Mouse (Mus musculus) brown adipose tissue, adult 24 weeks (tissue): Measurements from ENCODE around the gene Zpr1. TPM values are rescaled to one million over a fixed set of nuclear protein-coding genes. Genes with fewer than 3 reads are reported as not detected.

Experiments used
- H3K27ac ChIP-seq: fragments of 200-500 bp; replicated peaks from 2 replicates; pipeline ENCODE4 v1.5.1; 2012; ENCODE audit warnings: low read depth, mild to moderate bottlenecking, low read length
- H3K4me1 ChIP-seq: fragments of 200-500 bp; 2 replicates; pipeline ENCODE4 v1.6.1; 2012; ENCODE audit warnings: low read length, mixed read lengths; ENCODE audit not compliant: control insufficient read depth, insufficient read depth, insufficient read length
- H3K4me3 ChIP-seq: fragments of 200-500 bp; 2 replicates; pipeline ENCODE4 v1.5.1; 2012; ENCODE audit warnings: low read depth, mild to moderate bottlenecking, low read length, moderate library complexity; ENCODE audit not compliant: insufficient read depth
- polyA plus RNA-seq: library from polyadenylated mRNA; stranded (reverse); fragments of >200 nt; gene quantifications from 2 replicates; pipeline ENCODE4 v1.2.4, GENCODE M21; 2012; ENCODE audit not compliant: missing spikeins, insufficient read depth, insufficient read length

The Zpr1 gene
- polyA plus RNA-seq, 1 experiment, result 17.0 TPM

GRCm38 (mm10) chr9:46243122-46243521 lies 29.7 kb upstream of the Zpr1 start:
- H3K4me1 ChIP-seq, result no peaks in the 10 kb centered on the region

GRCm38 (mm10) chr9:46243584-46243983 lies 29.3 kb upstream of the Zpr1 start:
- H3K4me1 ChIP-seq, result no peaks in the 10 kb centered on the region
- H3K4me3 ChIP-seq, result no peak overlapping the region
- no peak overlapping the region for H3K27ac ChIP-seq

More at GRCm38 (mm10) chr9:46243122-46243521, 29.7 kb upstream of the Zpr1 start:
- Histone ChIP-seq H3K4me3 (no peak overlapping the region), H3K27ac (no peak overlapping the region)

- no peaks in the 10 kb centered on the region for H3K4me1 ChIP-seq
- H3K27ac ChIP-seq, result no peak overlapping the region
- H3K4me3 ChIP-seq, result no peak overlapping the region
Measured at GRCm38 (mm10) chr9:46246752-46247324, 26.0 kb upstream of the Zpr1 start.

GRCm38 (mm10) chr9:46256177-46256576 lies 16.7 kb upstream of the Zpr1 start:
- H3K27ac ChIP-seq, result no peak overlapping the region

GRCm38 (mm10) chr9:46256658-46257385 lies 16.0 kb upstream of the Zpr1 start:
- Histone ChIP-seq H3K27ac (no peak overlapping the region), H3K4me3 (no peak overlapping the region), H3K4me1 (no peaks in the 10 kb centered on the region)

More at GRCm38 (mm10) chr9:46256177-46256576, 16.7 kb upstream of the Zpr1 start:
- no peaks in the 10 kb centered on the region for H3K4me1 ChIP-seq
- no peak overlapping the region for H3K4me3 ChIP-seq

- H3K4me3 ChIP-seq, result no peak overlapping the region
- peak overlapping the region; percentile 17; the same call in 1 of the 2 replicates for H3K27ac ChIP-seq
Measured at GRCm38 (mm10) chr9:46257546-46257945, 15.3 kb upstream of the Zpr1 start.

GRCm38 (mm10) chr9:46259111-46259510 lies 13.8 kb upstream of the Zpr1 start:
- Histone ChIP-seq H3K27ac (no peak overlapping the region), H3K4me3 (no peak overlapping the region), H3K4me1 (no peaks in the 10 kb centered on the region)

More at GRCm38 (mm10) chr9:46257546-46257945, 15.3 kb upstream of the Zpr1 start:
- H3K4me1 ChIP-seq, result no peaks in the 10 kb centered on the region

GRCm38 (mm10) chr9:46261131-46261530 lies 11.7 kb upstream of the Zpr1 start:
- H3K4me1 ChIP-seq, result no peaks in the 10 kb centered on the region
- no peak overlapping the region for H3K27ac ChIP-seq
- H3K4me3 ChIP-seq, result no peak overlapping the region

- no peak within 1 kb of the TSS for H3K27ac ChIP-seq
- no peak within 1 kb of the TSS for H3K4me3 ChIP-seq
- H3K4me1 ChIP-seq, result 0 out of 2 replicates have a peak, but pooled peaks cover under 1% of the 10 kb centered on the region
Measured at GRCm38 (mm10) chr9:46268343-46268873, 4.5 kb upstream of the Zpr1 start, which contains the start of gene Apoa5. Gene Apoa5 (plus strand): TSS chr9:46268633.

GRCm38 (mm10) chr9:46269125-46269524 lies 3.7 kb upstream of the Zpr1 start:
- no peak overlapping the region for H3K27ac ChIP-seq
- H3K4me3 ChIP-seq, result no peak overlapping the region
- H3K4me1 ChIP-seq, result 0 out of 2 replicates have a peak, but pooled peaks cover 4% of the 10 kb centered on the region

- 0 out of 2 replicates have a peak, but pooled peaks cover 4% of the 10 kb centered on the region for H3K4me1 ChIP-seq
- no peak overlapping the region for H3K27ac ChIP-seq
- H3K4me3 ChIP-seq, result no peak overlapping the region
Measured at GRCm38 (mm10) chr9:46270782-46271181, 2.1 kb upstream of the Zpr1 start.

GRCm38 (mm10) chr9:46272070-46272469 lies 794 bp upstream of the Zpr1 start:
- Histone ChIP-seq H3K4me1 (0 out of 2 replicates have a peak, but pooled peaks cover 4% of the 10 kb centered on the region), H3K27ac (no peak overlapping the region), H3K4me3 (no peak overlapping the region)

- Histone ChIP-seq H3K27ac (no peak overlapping the region), H3K4me1 (0 out of 2 replicates have a peak, but pooled peaks cover 4% of the 10 kb centered on the region), H3K4me3 (no peak overlapping the region)
Measured at GRCm38 (mm10) chr9:46274494-46274893, 1.6 kb downstream of the Zpr1 start.

- H3K4me3 ChIP-seq, result peak within 1 kb of the TSS; percentile 96
- peak within 1 kb of the TSS; percentile 28; the same call in 1 of the 2 replicates for H3K27ac ChIP-seq
- no peaks in the 10 kb centered on the region for H3K4me1 ChIP-seq
Measured at GRCm38 (mm10) chr9:46282631-46283436, 10.0 kb downstream of the Zpr1 start, which contains the start of gene Bud13. Gene Bud13 (plus strand): TSS chr9:46283008.

- no peak overlapping the region for H3K4me3 ChIP-seq
- H3K4me1 ChIP-seq, result no peaks in the 10 kb centered on the region
- H3K27ac ChIP-seq, result no peak overlapping the region
Measured at GRCm38 (mm10) chr9:46298381-46298780, 25.5 kb downstream of the Zpr1 start.
